Mouse (Mus musculus) kidney, adult 2 months (tissue): ENCODE measurements around the gene Gch1. TPM values are rescaled to one million over a fixed set of nuclear protein-coding genes. Genes with fewer than 3 reads are reported as not detected.
A peak's percentile ranks its signal among the peaks of the same experiment; 100 is the strongest.
"Not testable (repeated sequence)": the region's sequence is repeated elsewhere in the genome, so short reads cannot be mapped to it uniquely, and the experiment has no call there.

Experiments used
- DNase-seq: peaks from one replicate; pipeline ENCODE4 v3.0.0; 2021
- H3K27ac ChIP-seq: fragments of 200-500 bp; 2 replicates; pipeline ENCODE4 v1.5.1; 2012; ENCODE audit warnings: low read depth, low read length, control low read depth, inconsistent platforms; ENCODE audit not compliant: insufficient read depth
- H3K27me3 ChIP-seq: fragments of 200-500 bp; replicated peaks from 2 replicates; pipeline ENCODE4 v1.6.1; 2012; ENCODE audit warnings: mild to moderate bottlenecking, moderate library complexity, low read length, inconsistent platforms; ENCODE audit not compliant: control insufficient read depth, insufficient read depth
- H3K36me3 ChIP-seq: fragments of 200-500 bp; 2 replicates; pipeline ENCODE4 v1.6.1; 2012; ENCODE audit warnings: mild to moderate bottlenecking, moderate library complexity, low read length, inconsistent platforms; ENCODE audit not compliant: control insufficient read depth, insufficient read depth
- H3K4me1 ChIP-seq: fragments of 200-500 bp; 2 replicates; pipeline ENCODE4 v1.6.1; 2011; ENCODE audit warnings: low read length; ENCODE audit not compliant: control insufficient read depth, insufficient read depth
- H3K4me3 ChIP-seq: fragments of 200-500 bp; 2 replicates; pipeline ENCODE4 v1.5.1; 2011; ENCODE audit warnings: mild to moderate bottlenecking, low read depth, low read length, control low read depth; ENCODE audit not compliant: insufficient read depth
- CTCF ChIP-seq: fragments of 200-500 bp; conservative IDR thresholded peaks from 2 replicates; pipeline ENCODE4 v1.5.1; 2011; ENCODE audit warnings: low read depth, mild to moderate bottlenecking, control low read depth, low read length, moderate library complexity, mixed read lengths; ENCODE audit not compliant: insufficient read depth, insufficient read length
- POLR2A ChIP-seq: fragments of 200-500 bp; IDR thresholded peaks from one replicate; pipeline ENCODE4 v1.6.1; 2011; ENCODE audit warnings: low read depth, low read length, control low read depth
- WGBS: fragments of 180-500 bp; shearing (Covaris S2); methylation state at CpG from one replicate; pipeline ENCODE4 v1.1.7; 2018; 5-methylcytosine and 5-hydroxymethylcytosine counted together
- polyA plus RNA-seq: library from polyadenylated mRNA; depleted of rRNA; stranded (reverse); fragments of >200 nt; gene quantifications from 2 replicates; pipeline ENCODE4 v1.2.3, GENCODE M21; 2012

Gene Gch1
- polyA plus RNA-seq, 1 experiment, result 2.5 TPM

- no peaks in the 10 kb centered on the region for H3K4me1 ChIP-seq
- no peak overlapping the region for H3K4me3 ChIP-seq
- WGBS, result 54% methylated on average over 7 of the region's 7 CpGs
- H3K27ac ChIP-seq, result no peak overlapping the region
- no peak for TF ChIP-seq POLR2A
- TF ChIP-seq CTCF, result 0 out of 2 replicates have a peak, but pooled peaks have one; percentile 1
- DNase-seq, result no peak
- no peaks in the 10 kb centered on the region for H3K36me3 ChIP-seq
- no peaks in the 10 kb centered on the region for H3K27me3 ChIP-seq
Measured at GRCm38 (mm10) chr14:47117522-47117921, 71.7 kb downstream of the Gch1 start.

- WGBS, result 77% methylated on average over 8 of the region's 10 CpGs
- DNase-seq, result no peak
- no peak for TF ChIP-seq CTCF
- TF ChIP-seq POLR2A, result no peak
- Histone ChIP-seq H3K36me3 (no peaks in the 10 kb centered on the region), H3K27me3 (no peaks in the 10 kb centered on the region), H3K27ac (no peak overlapping the region), H3K4me3 (no peak overlapping the region), H3K4me1 (no peaks in the 10 kb centered on the region)
Measured at GRCm38 (mm10) chr14:47116062-47116762, 73.0 kb downstream of the Gch1 start.

GRCm38 (mm10) chr14:47115154-47115553 is 74.1 kb downstream of the Gch1 start:
- WGBS, result 62% methylated on average over 9 of the region's 9 CpGs
- no peak overlapping the region for H3K27ac ChIP-seq

GRCm38 (mm10) chr14:47111341-47111740 is 77.9 kb downstream of the Gch1 start:
- Histone ChIP-seq H3K27me3 (no peaks in the 10 kb centered on the region), H3K36me3 (no peaks in the 10 kb centered on the region)
- WGBS, result 54% methylated on average over 9 of the region's 9 CpGs

More at GRCm38 (mm10) chr14:47115154-47115553, 74.1 kb downstream of the Gch1 start:
- DNase-seq, result no peak
- no peaks in the 10 kb centered on the region for H3K36me3 ChIP-seq
- H3K27me3 ChIP-seq, result no peaks in the 10 kb centered on the region
- no peaks in the 10 kb centered on the region for H3K4me1 ChIP-seq
- H3K4me3 ChIP-seq, result no peak overlapping the region
- TF ChIP-seq POLR2A, result no peak
- no peak for TF ChIP-seq CTCF

GRCm38 (mm10) chr14:47110391-47110790 is 78.8 kb downstream of the Gch1 start:
- not testable (repeated sequence) for H3K4me1 ChIP-seq, H3K36me3 ChIP-seq, H3K4me3 ChIP-seq, DNase-seq, H3K27me3 ChIP-seq, H3K27ac ChIP-seq
- whole genome bisulfite sequencing, result 82% methylated on average over 7 of the region's 7 CpGs

More at GRCm38 (mm10) chr14:47111341-47111740, 77.9 kb downstream of the Gch1 start:
- no peak for DNase-seq
- H3K27ac ChIP-seq, result no peak overlapping the region
- H3K4me3 ChIP-seq, result no peak overlapping the region
- no peak for TF ChIP-seq POLR2A
- no peak for TF ChIP-seq CTCF
- no peaks in the 10 kb centered on the region for H3K4me1 ChIP-seq

- Histone ChIP-seq H3K27me3 (no peaks in the 10 kb centered on the region), H3K4me3 (no peak overlapping the region), H3K27ac (no peak overlapping the region), H3K36me3 (no peaks in the 10 kb centered on the region), H3K4me1 (no peaks in the 10 kb centered on the region)
- 91% methylated on average over 3 of the region's 3 CpGs for whole genome bisulfite sequencing
- no peak for DNase-seq
- no peak for TF ChIP-seq CTCF
- no peak for TF ChIP-seq POLR2A
Measured at GRCm38 (mm10) chr14:47107461-47107860, 81.8 kb downstream of the Gch1 start.

- WGBS, result 94% methylated on average over 3 of the region's 3 CpGs
- Histone ChIP-seq H3K4me1 (no peaks in the 10 kb centered on the region), H3K27me3 (no peaks in the 10 kb centered on the region), H3K4me3 (no peak overlapping the region), H3K36me3 (no peaks in the 10 kb centered on the region), H3K27ac (no peak overlapping the region)
- no peak for TF ChIP-seq CTCF
- no peak for TF ChIP-seq POLR2A
- no peak for DNase-seq
Measured at GRCm38 (mm10) chr14:47105755-47106154, 83.5 kb downstream of the Gch1 start.
